10 mouse cellular contexts compared by ENCODE assay signal in genomic region chr4:40509534-40509933, GRCm38 (mm10). TPM values are rescaled to one million over a fixed set of nuclear protein-coding genes. Genes with fewer than 3 reads are reported as not detected.
DNase-seq lines count a peak whose midpoint lies in the region; ATAC-seq and TF ChIP-seq lines count a peak whose summit lies in the region.
"Had no signal": no experiment of that assay in that cellular context is flagged by ENCODE, and none has a peak within 500 bp of the region (broad histone marks: within the 10 kb centered on the region; RNA-seq: fewer than 3 reads in every experiment).

No protein-coding gene starts in this region.

- peaks cover 5% of the 10 kb centered on the region; the same call in 1 of the 2 replicates for H3K4me1 ChIP-seq in forebrain, embryonic 15.5 days
- H3K4me1 ChIP-seq in midbrain, postnatal 0 days (ENCODE audit: insufficient read depth, low read length): peaks cover 3% of the 10 kb centered on the region; the same call in 1 of the 2 replicates

- H3K9ac ChIP-seq in forebrain, embryonic 15.5 days (replicated peaks): no peak overlapping the region
- no peak overlapping the region; the same call in 1 of the 2 replicates for H3K9ac ChIP-seq in midbrain, postnatal 0 days (replicated peaks; ENCODE audit: low read length, poor library complexity, severe bottlenecking)

- no peak overlapping the region for H3K27ac ChIP-seq in forebrain, embryonic 15.5 days (replicated peaks)
- peak overlapping the region; percentile 73 for H3K27ac ChIP-seq in layer of hippocampus, adult 2 months
- H3K27ac ChIP-seq in midbrain, postnatal 0 days (ENCODE audit: low read depth, low read length): no peak overlapping the region

- no peaks in the 10 kb centered on the region for H3K36me3 ChIP-seq in forebrain, embryonic 15.5 days
- no peaks in the 10 kb centered on the region for H3K36me3 ChIP-seq in midbrain, postnatal 0 days (ENCODE audit: insufficient read depth, low read length)

- H3K4me2 ChIP-seq in forebrain, embryonic 15.5 days (replicated peaks): no peak overlapping the region
- H3K4me2 ChIP-seq in midbrain, postnatal 0 days (ENCODE audit: low read depth, low read length, poor library complexity, severe bottlenecking): peak overlapping the region; percentile 13; the same call in 1 of the 2 replicates

- WGBS in forebrain, embryonic 15.5 days: 65% methylated on average over 16 of the region's 16 CpGs
- 36% methylated on average over 16 of the region's 16 CpGs for WGBS in midbrain, postnatal 0 days

- no peak for TF ChIP-seq CTCF in layer of hippocampus, adult 2 months (conservative IDR thresholded peaks at IDR 0.05)
- TF ChIP-seq CTCF in midbrain, postnatal 0 days (IDR thresholded peaks at IDR 0.05): no peak

- no peaks in the 10 kb centered on the region for H3K9me3 ChIP-seq in forebrain, embryonic 15.5 days
- H3K9me3 ChIP-seq in midbrain, postnatal 0 days (ENCODE audit: low read length): no peaks in the 10 kb centered on the region

- no peaks in the 10 kb centered on the region for H3K27me3 ChIP-seq in forebrain, embryonic 15.5 days
- H3K27me3 ChIP-seq in midbrain, postnatal 0 days (ENCODE audit: insufficient read depth, low read length): no peaks in the 10 kb centered on the region
- H3K27me3 ChIP-seq: CH12.LX had no signal

- 0 out of 2 replicates have a peak, but pooled peaks have one; percentile 48 for ATAC-seq in forebrain, embryonic 15.5 days (replicated peaks)
- peak; percentile 49; the same call in 1 of the 2 replicates for ATAC-seq in midbrain, postnatal 0 days (ENCODE audit: low FRiP score)

- no peak overlapping the region for H3K4me3 ChIP-seq in forebrain, embryonic 15.5 days
- H3K4me3 ChIP-seq in layer of hippocampus, adult 2 months: peak overlapping the region; percentile 17; the same call in 1 of the 2 replicates
- no peak overlapping the region for H3K4me3 ChIP-seq in midbrain, postnatal 0 days (ENCODE audit: low read depth, low read length)

- peak; percentile 49 to 57 for DNase-seq in left cerebral cortex, adult 18-20 months (ENCODE audit: low spot score in 2 of 2)
- DNase-seq in left cerebral cortex, adult 11 months (ENCODE audit: low spot score): no peak
- peak; percentile 48 to 49 for DNase-seq in layer of hippocampus, adult 2 months (ENCODE audit: low spot score in 2 of 2)
- no peak for DNase-seq in midbrain, postnatal 0 days (ENCODE audit: low spot score)
- DNase-seq in embryo, embryonic 11 days: no peak
- no peak for DNase-seq in lung, postnatal 14 days
- DNase-seq in kidney, postnatal 10 days: no peak

RNA-seq across cellular contexts. Expression of gene Tmem215, which starts 37.6 kb away (rescaled TPM):
- total RNA-seq in left cerebral cortex, adult 18-20 months (2021): 10 to 100 TPM; 19.2 to 24.9 TPM
- polyA plus RNA-seq in forebrain, embryonic 15.5 days (2015; fragmentation: Nextera tagmentation; extraction: Ambion mirVana): 0.56 and 0.74 TPM in 2 replicates
- total RNA-seq in layer of hippocampus, adult 2 months (2021): 10 to 100 TPM in 1 of 2 experiments, 1 to 10 TPM in 1; 5.9 to 10.1 TPM
- 0.88 and 2.5 TPM in 2 replicates for total RNA-seq in midbrain, postnatal 0 days (2014; rRNA removed)
- polyA plus RNA-seq in midbrain, postnatal 0 days (2015; fragmentation: Nextera tagmentation; extraction: Ambion mirVana): 1.6 and 2.1 TPM in 2 replicates
- total RNA-seq: CH12.LX had no signal
- polyA plus RNA-seq: liver, embryonic 16.5 days had no signal

Comparison
In these comparisons a context has a peak if more than half of its experiments do, and no peak if none do; other contexts are left out.
1. DNase-seq: peak in left cerebral cortex, adult 18-20 months (2 of 2) and layer of hippocampus, adult 2 months (2 of 2); none in left cerebral cortex, adult 11 months (single experiment), midbrain, postnatal 0 days (single experiment), embryo, embryonic 11 days (single experiment), lung, postnatal 14 days (single experiment) and kidney, postnatal 10 days (single experiment).